Mouse (Mus musculus) myocyte (in vitro differentiated cells): ENCODE results near the gene Ndufs2.

Source experiments
- CEBPB ChIP-seq: IDR thresholded peaks from 2 replicates; pipeline ENCODE4 v1.6.1; 2011; ENCODE audit warnings: mild to moderate bottlenecking, moderate library complexity; ENCODE audit not compliant: poor library complexity, insufficient read depth, severe bottlenecking
- E2F4 ChIP-seq: IDR thresholded peaks from one replicate; pipeline ENCODE4 v1.6.1; 2011; ENCODE audit warnings: mild to moderate bottlenecking, control low read depth, moderate library complexity; ENCODE audit not compliant: insufficient read depth
- MAX ChIP-seq: IDR thresholded peaks from one replicate; pipeline ENCODE4 v1.6.1; 2011; ENCODE audit warnings: low read depth, mild to moderate bottlenecking, control low read depth
- MYOD1 ChIP-seq, 3 experiments: IDR thresholded peaks; one replicate each; pipeline ENCODE4 v1.6.1; 2011; ENCODE audit warnings: control low read depth in 2 of 3, low read depth in 2 of 3, mild to moderate bottlenecking in 2 of 3, moderate library complexity in 1 of 3; ENCODE audit not compliant: insufficient read length in 2 of 3, control insufficient read depth in 1 of 3
- MYOG ChIP-seq, 3 experiments: IDR thresholded peaks; one replicate each; pipeline ENCODE4 v1.6.1; 2011; ENCODE audit warnings: control low read depth in 2 of 3, low read depth in 2 of 3, mild to moderate bottlenecking in 2 of 3; ENCODE audit not compliant: insufficient read length in 2 of 3, control insufficient read depth in 1 of 3, insufficient read depth in 1 of 3
- POLR2A ChIP-seq: IDR thresholded peaks from one replicate; pipeline ENCODE4 v1.6.1; 2011; ENCODE audit warnings: low read depth, mild to moderate bottlenecking, control low read depth, moderate library complexity; ENCODE audit not compliant: insufficient read length
- POLR2AphosphoS2 ChIP-seq: IDR thresholded peaks from one replicate; pipeline ENCODE4 v1.6.1; 2011; ENCODE audit warnings: low read depth, control low read depth; ENCODE audit not compliant: insufficient read length
- REST ChIP-seq: IDR thresholded peaks from one replicate; pipeline ENCODE4 v1.6.1; 2011; ENCODE audit warnings: mild to moderate bottlenecking, control low read depth, moderate library complexity; ENCODE audit not compliant: insufficient read depth, insufficient read length
- SRF ChIP-seq: IDR thresholded peaks from one replicate; pipeline ENCODE4 v1.6.1; 2011; ENCODE audit warnings: low read depth; ENCODE audit not compliant: control insufficient read depth, insufficient read length
- TCF12 ChIP-seq: IDR thresholded peaks from one replicate; pipeline ENCODE4 v1.6.1; 2011; ENCODE audit warnings: mild to moderate bottlenecking, control low read depth; ENCODE audit not compliant: poor library complexity, insufficient read depth, severe bottlenecking
- USF1 ChIP-seq: IDR thresholded peaks from one replicate; pipeline ENCODE4 v1.6.1; 2011; ENCODE audit warnings: low read depth, mild to moderate bottlenecking, control low read depth, moderate library complexity

GRCm38 (mm10) chr1:171193093-171193840, 57.9 kb downstream of the Ndufs2 start:
- TF ChIP-seq MYOD1 (IDR thresholded peaks at IDR 0.05; ENCODE audit: control insufficient read depth in 1 of 3, insufficient read length in 2 of 3, low read depth in 2 of 3) (no peak), POLR2A (no peak), E2F4 (no peak), POLR2AphosphoS2 (no peak), CEBPB (no peak), USF1 (no peak), SRF (no peak), MYOG (IDR thresholded peaks at IDR 0.05; ENCODE audit: control insufficient read depth in 1 of 3, insufficient read depth in 1 of 3, insufficient read length in 2 of 3, low read depth in 2 of 3) (no peak), TCF12 (no peak), REST (no peak), MAX (no peak)
